Mouse (Mus musculus) bone marrow macrophage, adult 2 months (primary cell): ENCODE data around the gene Fntb.

Experiments
- CTCF ChIP-seq: IDR thresholded peaks from 2 replicates; pipeline ENCODE4 v1.5.1; 2012; ENCODE audit warnings: low read depth, mild to moderate bottlenecking, low read length, moderate library complexity
- POLR2A ChIP-seq: IDR thresholded peaks from 2 replicates; pipeline ENCODE4 v1.6.1; 2012; ENCODE audit warnings: mild to moderate bottlenecking, low read depth, low read length, borderline replicate concordance

- TF ChIP-seq CTCF (no peak), POLR2A (no peak)
Measured at GRCm38 (mm10) chr12:76883824-76884223, 118.4 kb downstream of the Fntb start.
